Mouse (Mus musculus) lung, postnatal 4 days (tissue): ENCODE results near the gene Olfml3.

Experiments used
- DNase-seq, 2 experiments: peaks; one replicate each; pipeline ENCODE4 v3.0.0; 2021

The Olfml3 gene

GRCm38 (mm10) chr3:103737778-103738571, at the start of gene Olfml3:
Gene Olfml3 (minus strand): TSS chr3:103738001.
- DNase-seq: peak; percentile 84 to 90

GRCm38 (mm10) chr3:103787225-103787624, 49.4 kb upstream of the Olfml3 start:
- DNase-seq: peak in 1 of 2 experiments; percentile 28

GRCm38 (mm10) chr3:103782844-103783609, 45.2 kb upstream of the Olfml3 start:
- DNase-seq: no peak

- no peak for DNase-seq
Measured at GRCm38 (mm10) chr3:103780777-103781176, 43.0 kb upstream of the Olfml3 start.

GRCm38 (mm10) chr3:103780271-103780670, 42.5 kb upstream of the Olfml3 start:
- DNase-seq: no peak

- DNase-seq: no peak
Measured at GRCm38 (mm10) chr3:103779183-103779582, 41.4 kb upstream of the Olfml3 start.

- DNase-seq: no peak
Measured at GRCm38 (mm10) chr3:103778660-103779059, 40.9 kb upstream of the Olfml3 start.

- DNase-seq: no peak
Measured at GRCm38 (mm10) chr3:103777940-103778339, 40.1 kb upstream of the Olfml3 start.

- DNase-seq: no peak
Measured at GRCm38 (mm10) chr3:103774009-103774408, 36.2 kb upstream of the Olfml3 start.

GRCm38 (mm10) chr3:103773508-103773907, 35.7 kb upstream of the Olfml3 start:
- DNase-seq: no peak

- DNase-seq: no peak
Measured at GRCm38 (mm10) chr3:103772846-103773245, 35.0 kb upstream of the Olfml3 start.

- peak; percentile 80 to 81 for DNase-seq
Measured at GRCm38 (mm10) chr3:103771531-103772130, 33.8 kb upstream of the Olfml3 start.

GRCm38 (mm10) chr3:103766789-103767188, 29.0 kb upstream of the Olfml3 start:
- DNase-seq: no peak

- DNase-seq: no peak
Measured at GRCm38 (mm10) chr3:103759261-103759970, 21.6 kb upstream of the Olfml3 start.

GRCm38 (mm10) chr3:103758456-103758855, 20.7 kb upstream of the Olfml3 start:
- no peak for DNase-seq

GRCm38 (mm10) chr3:103756920-103757319, 19.1 kb upstream of the Olfml3 start:
- no peak for DNase-seq

GRCm38 (mm10) chr3:103755351-103755750, 17.6 kb upstream of the Olfml3 start:
- no peak for DNase-seq

GRCm38 (mm10) chr3:103751558-103751957, 13.8 kb upstream of the Olfml3 start:
- DNase-seq: no peak

GRCm38 (mm10) chr3:103746711-103747110, 8.9 kb upstream of the Olfml3 start:
- no peak for DNase-seq

- DNase-seq: no peak
Measured at GRCm38 (mm10) chr3:103745001-103745770, 7.4 kb upstream of the Olfml3 start.

- no peak for DNase-seq
Measured at GRCm38 (mm10) chr3:103743208-103743607, 5.4 kb upstream of the Olfml3 start.

GRCm38 (mm10) chr3:103740342-103740741, 2.5 kb upstream of the Olfml3 start:
- no peak for DNase-seq
